Mouse (Mus musculus) G1E (cell line): Measurements from ENCODE around the gene Adamtsl3.
"Not testable (repeated sequence)": the region's sequence is repeated elsewhere in the genome, so short reads cannot be mapped to it uniquely, and the experiment has no call there.

ENCODE experiments used
- CTCF ChIP-seq: IDR thresholded peaks from 2 replicates; pipeline ENCODE4 v1.5.1; 2012; ENCODE audit warnings: low read depth, low read length, inconsistent platforms, mixed read lengths
- GATA1 ChIP-seq: IDR thresholded peaks from 2 replicates; pipeline ENCODE4 v1.6.1; 2012; ENCODE audit warnings: borderline replicate concordance, low read length, inconsistent platforms, mixed read lengths
- GATA2 ChIP-seq: IDR thresholded peaks from 2 replicates; pipeline ENCODE4 v1.6.1; 2012; ENCODE audit warnings: low read depth, low read length, inconsistent platforms, borderline replicate concordance
- TAL1 ChIP-seq: conservative IDR thresholded peaks from 2 replicates; pipeline ENCODE4 v1.6.1; 2012; ENCODE audit warnings: low read depth, low read length, inconsistent platforms, mixed read lengths

GRCm38 (mm10) chr7:82420329-82421052 lies 85.0 kb downstream of the Adamtsl3 start:
- not testable (repeated sequence) for TF ChIP-seq CTCF, TAL1, GATA1, GATA2
